Mouse (Mus musculus) left cerebral cortex, postnatal 4 days (tissue): ENCODE results near the gene Cmklr1. TPM values are rescaled to one million over a fixed set of nuclear protein-coding genes. Genes with fewer than 3 reads are reported as not detected.

Experiments
- DNase-seq: peaks from one replicate; pipeline ENCODE4 v3.0.0-alpha.2; 2022
- intact Hi-C: fragments of 180-260 bp; cut with DNase I; formaldehyde crosslinking; loops from one replicate; pipeline ENCODE4 v1.15.1; 2025
- total RNA-seq, 2 experiments: library from RNA; stranded (reverse); gene quantifications; 2 replicates each; pipeline ENCODE4 v1.2.3; 2021

Cmklr1 gene
- total RNA-seq, result 1 to 10 TPM; 2.7 to 2.9 TPM

GRCm38 (mm10) chr5:113650035-113650865 lies at the start of gene Cmklr1:
TSS of gene Cmklr1 (minus strand) at chr5:113650426.
- peak; percentile 28 for DNase-seq
- intact Hi-C loops, result no loop called here

GRCm38 (mm10) chr5:113694415-113694814 lies 44.2 kb upstream of the Cmklr1 start:
- intact Hi-C loops, result no loop called here
- DNase-seq, result no peak

GRCm38 (mm10) chr5:113694000-113694399 lies 43.8 kb upstream of the Cmklr1 start:
- DNase-seq, result no peak
- intact Hi-C loops, result no loop called here

- no peak for DNase-seq
- intact Hi-C loops, result no loop called here
These were observed 43.0 kb upstream of the Cmklr1 start for GRCm38 (mm10) chr5:113693196-113693755.

- no peak for DNase-seq
- intact Hi-C loops, result no loop called here
These were observed 40.6 kb upstream of the Cmklr1 start for GRCm38 (mm10) chr5:113690866-113691265.

- peak; percentile 67 for DNase-seq
- intact Hi-C loops, result no loop called here
These were observed 39.9 kb upstream of the Cmklr1 start for GRCm38 (mm10) chr5:113690069-113690548.

- no peak for DNase-seq
- intact Hi-C loops, result no loop called here
These were observed 37.3 kb upstream of the Cmklr1 start for GRCm38 (mm10) chr5:113687514-113687913.

- DNase-seq, result no peak
- intact Hi-C loops, result no loop called here
These were observed 35.2 kb upstream of the Cmklr1 start for GRCm38 (mm10) chr5:113685471-113685870.

GRCm38 (mm10) chr5:113683246-113683645 lies 33.0 kb upstream of the Cmklr1 start:
- DNase-seq, result peak; percentile 48
- intact Hi-C loops, result no loop called here

- no peak for DNase-seq
- intact Hi-C loops, result no loop called here
These were observed 32.2 kb upstream of the Cmklr1 start for GRCm38 (mm10) chr5:113682472-113682871.

GRCm38 (mm10) chr5:113681219-113681618 lies 31.0 kb upstream of the Cmklr1 start:
- intact Hi-C loops, result no loop called here

GRCm38 (mm10) chr5:113679509-113679908 lies 29.3 kb upstream of the Cmklr1 start:
- intact Hi-C loops, result no loop called here
- no peak for DNase-seq

More at GRCm38 (mm10) chr5:113681219-113681618, 31.0 kb upstream of the Cmklr1 start:
- DNase-seq, result no peak

GRCm38 (mm10) chr5:113678743-113679452 lies 28.7 kb upstream of the Cmklr1 start:
- peak; percentile 93 for DNase-seq
- intact Hi-C loops, result no loop called here

GRCm38 (mm10) chr5:113677541-113677940 lies 27.3 kb upstream of the Cmklr1 start:
- no peak for DNase-seq
- intact Hi-C loops, result no loop called here

- intact Hi-C loops, result no loop called here
- DNase-seq, result no peak
These were observed 24.6 kb upstream of the Cmklr1 start for GRCm38 (mm10) chr5:113674851-113675250.

GRCm38 (mm10) chr5:113672456-113672855 lies 22.2 kb upstream of the Cmklr1 start:
- no peak for DNase-seq

GRCm38 (mm10) chr5:113670597-113670996 lies 20.4 kb upstream of the Cmklr1 start:
- intact Hi-C loops, result no loop called here
- DNase-seq, result no peak

More at GRCm38 (mm10) chr5:113672456-113672855, 22.2 kb upstream of the Cmklr1 start:
- intact Hi-C loops, result no loop called here

- intact Hi-C loops, result no loop called here
- no peak for DNase-seq
These were observed 19.9 kb upstream of the Cmklr1 start for GRCm38 (mm10) chr5:113670110-113670509.

GRCm38 (mm10) chr5:113664629-113665195 lies 14.5 kb upstream of the Cmklr1 start:
- intact Hi-C loops, result no loop called here
- no peak for DNase-seq

- intact Hi-C loops, result no loop called here
- DNase-seq, result no peak
These were observed 13.9 kb upstream of the Cmklr1 start for GRCm38 (mm10) chr5:113664127-113664526.

GRCm38 (mm10) chr5:113660872-113661271 lies 10.6 kb upstream of the Cmklr1 start:
- DNase-seq, result no peak
- intact Hi-C loops, result no loop called here
